Mouse (Mus musculus) CH12.LX (cell line): ENCODE measurements around the gene Tshz3. TPM values are rescaled to one million over a fixed set of nuclear protein-coding genes. Genes with fewer than 3 reads are reported as not detected.

Experiments
- DNase-seq: peaks from one replicate; pipeline ENCODE4 v3.0.0-alpha.2; 2013; ENCODE audit errors: extremely low read depth
- H3K27ac ChIP-seq: 2 replicates; pipeline ENCODE4 v1.5.1; 2012; ENCODE audit warnings: low read depth, mild to moderate bottlenecking, control low read depth, moderate library complexity; ENCODE audit not compliant: insufficient read depth
- H3K27me3 ChIP-seq: replicated peaks from 2 replicates; pipeline ENCODE3; 2012; ENCODE audit warnings: inconsistent platforms
- H3K36me3 ChIP-seq, 2 experiments: replicated peaks in 1 of 2; 2 replicates each; pipeline versions ENCODE3 to v1.6.1; 2012; ENCODE audit warnings: inconsistent platforms in 1 of 2, low read length in 1 of 2, mild to moderate bottlenecking in 1 of 2, mixed read lengths in 1 of 2, moderate library complexity in 1 of 2; ENCODE audit not compliant: control insufficient read depth in 1 of 2, insufficient read depth in 1 of 2
- H3K4me1 ChIP-seq, 2 experiments: 2 replicates each; pipeline ENCODE4 v1.6.1; 2012; ENCODE audit warnings: inconsistent platforms in 1 of 2, moderate library complexity in 1 of 2; ENCODE audit not compliant: insufficient read depth in 2 of 2, control insufficient read depth in 1 of 2
- H3K4me2 ChIP-seq: 2 replicates; pipeline ENCODE4 v1.6.1; 2012; ENCODE audit warnings: low read depth, mild to moderate bottlenecking, control low read depth; ENCODE audit not compliant: poor library complexity, insufficient read depth, severe bottlenecking
- H3K4me3 ChIP-seq, 3 experiments: fragments of 150-350 bp in 1 of 3; sonication (generic) in 1 of 3; replicated peaks in 1 of 3; 2 replicates each; pipeline versions ENCODE3 to v1.5.1; 2011 to 2012; ENCODE audit warnings: low read depth in 2 of 3, low read length in 2 of 3, mild to moderate bottlenecking in 2 of 3, moderate library complexity in 2 of 3, control low read depth in 1 of 3, improper control_type of control experiment in 1 of 3, inconsistent platforms in 1 of 3, mixed read lengths in 1 of 3; ENCODE audit not compliant: poor library complexity in 1 of 3
- H3K79me2 ChIP-seq: replicated peaks from 2 replicates; pipeline ENCODE4 v1.6.1; 2012; ENCODE audit warnings: mild to moderate bottlenecking, moderate library complexity; ENCODE audit not compliant: control insufficient read depth, poor library complexity, insufficient read depth, severe bottlenecking; ENCODE audit errors: extremely low read depth
- H3K9ac ChIP-seq: 2 replicates; pipeline ENCODE4 v1.6.1; 2012; ENCODE audit warnings: low read depth, mild to moderate bottlenecking, control low read depth, moderate library complexity; ENCODE audit not compliant: insufficient read depth
- H3K9me3 ChIP-seq: replicated peaks from 2 replicates; pipeline ENCODE3; 2012; ENCODE audit warnings: low read length, inconsistent platforms, mixed read lengths
- BHLHE40 ChIP-seq: IDR thresholded peaks from 2 replicates; pipeline ENCODE4 v1.6.1; 2011; ENCODE audit warnings: mild to moderate bottlenecking, low read depth, low read length, improper control_type of control experiment
- CHD1 ChIP-seq: IDR thresholded peaks from 2 replicates; pipeline ENCODE4 v1.6.1; 2012; ENCODE audit warnings: low read depth, low read length, improper control_type of control experiment, inconsistent platforms
- CTCF ChIP-seq, 2 experiments: IDR thresholded peaks in 1 of 2; conservative IDR thresholded peaks in 1 of 2; 2 replicates each; pipeline ENCODE4 v1.5.1; 2011 to 2012; ENCODE audit warnings: low read depth in 2 of 2, low read length in 2 of 2, improper control_type of control experiment in 1 of 2, inconsistent platforms in 1 of 2, mild to moderate bottlenecking in 1 of 2, moderate library complexity in 1 of 2
- E2F4 ChIP-seq: IDR thresholded peaks from 2 replicates; pipeline ENCODE4 v1.6.1; 2011; ENCODE audit warnings: low read depth, low read length, improper control_type of control experiment; ENCODE audit not compliant: insufficient replicate concordance
- GABPA ChIP-seq: IDR thresholded peaks from 2 replicates; pipeline ENCODE4 v1.6.1; 2012; ENCODE audit warnings: low read depth, low read length, improper control_type of control experiment, inconsistent platforms; ENCODE audit not compliant: insufficient replicate concordance
- IRF4 ChIP-seq: IDR thresholded peaks from 2 replicates; pipeline ENCODE4 v1.6.1; 2014; ENCODE audit warnings: low read depth, mild to moderate bottlenecking, inconsistent platforms, low read length, improper control_type of control experiment
- JUN ChIP-seq: IDR thresholded peaks from 2 replicates; pipeline ENCODE4 v1.6.1; 2011; ENCODE audit warnings: low read depth, mild to moderate bottlenecking, low read length, improper control_type of control experiment, moderate library complexity; ENCODE audit not compliant: insufficient read depth
- KAT2A ChIP-seq: IDR thresholded peaks from 2 replicates; pipeline ENCODE4 v1.6.1; 2012; ENCODE audit warnings: low read length, improper control_type of control experiment, inconsistent platforms; ENCODE audit not compliant: insufficient replicate concordance
- MAFK ChIP-seq: IDR thresholded peaks from 2 replicates; pipeline ENCODE4 v1.6.1; 2011; ENCODE audit warnings: low read length, improper control_type of control experiment; ENCODE audit not compliant: insufficient replicate concordance
- MAX ChIP-seq: IDR thresholded peaks from 2 replicates; pipeline ENCODE4 v1.6.1; 2011; ENCODE audit warnings: low read length, improper control_type of control experiment
- MYC ChIP-seq: IDR thresholded peaks from 2 replicates; pipeline ENCODE4 v1.6.1; 2011; ENCODE audit warnings: low read depth, mild to moderate bottlenecking, improper control_type of control experiment, low read length
- PAX5 ChIP-seq: IDR thresholded peaks from 2 replicates; pipeline ENCODE4 v1.6.1; 2012; ENCODE audit warnings: low read length, inconsistent platforms, mixed read lengths
- POLR2A ChIP-seq: IDR thresholded peaks from 2 replicates; pipeline ENCODE4 v1.6.1; 2011; ENCODE audit warnings: low read depth, mild to moderate bottlenecking, improper control_type of control experiment, low read length
- SMC3 ChIP-seq: IDR thresholded peaks from 2 replicates; pipeline ENCODE4 v1.6.1; 2011; ENCODE audit warnings: low read depth, low read length, improper control_type of control experiment
- TBP ChIP-seq: conservative IDR thresholded peaks from 2 replicates; pipeline ENCODE4 v1.6.1; 2011; ENCODE audit warnings: low read depth, low read length, improper control_type of control experiment
- UBTF ChIP-seq: IDR thresholded peaks from 2 replicates; pipeline ENCODE4 v1.6.1; 2012; ENCODE audit warnings: low read depth, mild to moderate bottlenecking, inconsistent platforms, low read length, improper control_type of control experiment, moderate library complexity
- USF1 ChIP-seq: IDR thresholded peaks from 2 replicates; pipeline ENCODE4 v1.6.1; 2014; ENCODE audit warnings: low read depth, mild to moderate bottlenecking, inconsistent platforms, low read length, improper control_type of control experiment
- ZC3H11A ChIP-seq: IDR thresholded peaks from 2 replicates; pipeline ENCODE4 v1.6.1; 2012; ENCODE audit warnings: low read depth, mild to moderate bottlenecking, inconsistent platforms, low read length, improper control_type of control experiment
- ZKSCAN1 ChIP-seq: IDR thresholded peaks from 2 replicates; pipeline ENCODE4 v1.6.1; 2012; ENCODE audit warnings: low read depth, inconsistent platforms, low read length, improper control_type of control experiment, borderline replicate concordance
- ZMIZ1 ChIP-seq: IDR thresholded peaks from 2 replicates; pipeline ENCODE4 v1.6.1; 2012; ENCODE audit warnings: low read depth, mild to moderate bottlenecking, inconsistent platforms, low read length, improper control_type of control experiment
- dilution Hi-C: fragments of 300-500 bp; cut with MboI; formaldehyde crosslinking; loops from 2 replicates; pipeline ENCODE4 v1.14.3; 2020; ENCODE audit warnings: low sequenced_read_pairs; ENCODE audit not compliant: extremely low pct_unique_long_range_greater_than_20kb, extremely low pct_ligation_motif_present
- in situ Hi-C: fragments of 300-500 bp; cut with MboI; formaldehyde crosslinking; loops from 3 replicates; pipeline ENCODE4 v1.14.3; 2019; ENCODE audit warnings: low sequenced_read_pairs, low pct_ligation_motif_present, low pct_unique_long_range_greater_than_20kb, mixed read lengths
- polyA plus RNA-seq: library from polyadenylated mRNA; unstranded; fragments of >175 nt; gene quantifications from 2 replicates; pipeline ENCODE4 v1.2.1, GENCODE M21; 2012; ENCODE audit warnings: low read depth; ENCODE audit not compliant: insufficient read length
- total RNA-seq, 2 experiments: library from RNA; depleted of rRNA; stranded (reverse); fragments of 300-350 nt in 1 of 2; fragments of >200 nt in 1 of 2; gene quantifications; 2 replicates each; pipeline ENCODE4 v1.2.3; 2012 to 2014

The Tshz3 gene
- total and polyA plus RNA-seq, 3 experiments, result not detected

- no peak overlapping the region for H3K9ac ChIP-seq
- in situ Hi-C loops (no loop called here), dilution Hi-C loops (no loop called here)
- no peak overlapping the region for H3K4me3 ChIP-seq
- no peak overlapping the region for H3K27ac ChIP-seq
- peaks cover 63% of the 10 kb centered on the region for H3K9me3 ChIP-seq
- TF ChIP-seq POLR2A (no peak), PAX5 (no peak), CHD1 (no peak), UBTF (no peak), BHLHE40 (no peak), USF1 (no peak), KAT2A (no peak), IRF4 (no peak), TBP (no peak)
- H3K36me3 ChIP-seq, result no peaks in the 10 kb centered on the region
- H3K4me2 ChIP-seq, result no peak overlapping the region
- H3K79me2 ChIP-seq, result no peaks in the 10 kb centered on the region
- DNase-seq, result no peak
- no peaks in the 10 kb centered on the region for H3K27me3 ChIP-seq
- H3K4me1 ChIP-seq, result no peaks in the 10 kb centered on the region
These were observed 8.7 kb downstream of the Tshz3 start for GRCm38 (mm10) chr7:36706636-36707035.

- H3K27me3 ChIP-seq, result no peaks in the 10 kb centered on the region
- H3K4me3 ChIP-seq, result no peak overlapping the region
- H3K27ac ChIP-seq, result no peak overlapping the region
- no peaks in the 10 kb centered on the region for H3K4me1 ChIP-seq
- in situ Hi-C loops (no loop called here), dilution Hi-C loops (no loop called here)
- TF ChIP-seq JUN, result no peak
- TF ChIP-seq GABPA, result no peak
- TF ChIP-seq ZC3H11A, result no peak
- no peak for TF ChIP-seq ZMIZ1
- no peak for TF ChIP-seq PAX5
- TF ChIP-seq E2F4, result no peak
- TF ChIP-seq BHLHE40, result no peak
- TF ChIP-seq MAFK, result no peak
- no peak for TF ChIP-seq MYC
- no peak for TF ChIP-seq ZKSCAN1
- no peak for TF ChIP-seq SMC3
- TF ChIP-seq CTCF (conservative IDR thresholded peaks at IDR 0.05 in 1 of 2, IDR thresholded peaks at IDR 0.05 in 1 of 2; ENCODE audit: low read depth in 2 of 2, low read length in 2 of 2), result no peak
- TF ChIP-seq UBTF, result no peak
- TF ChIP-seq MAX, result no peak
- no peak for DNase-seq
- no peaks in the 10 kb centered on the region for H3K79me2 ChIP-seq
- H3K9me3 ChIP-seq, result peaks cover 65% of the 10 kb centered on the region
- H3K4me2 ChIP-seq, result no peak overlapping the region
- H3K36me3 ChIP-seq, result no peaks in the 10 kb centered on the region
- no peak overlapping the region for H3K9ac ChIP-seq
These were observed 9.3 kb downstream of the Tshz3 start for GRCm38 (mm10) chr7:36707266-36707665.
